Comparison of ENCODE assay signal across 41 mouse cellular contexts in genomic region chr3:94642495-94643162, GRCm38 (mm10). TPM values are rescaled to one million over a fixed set of nuclear protein-coding genes. Genes with fewer than 3 reads are reported as not detected.
"Had no signal": no experiment of that assay in that cellular context is flagged by ENCODE, and none has a peak within 500 bp of the region (broad histone marks: within the 10 kb centered on the region; RNA-seq: fewer than 3 reads in every experiment).

Gene Gm10972 (plus strand): TSS chr3:94643112.

RNA-seq across cellular contexts. Expression of gene Gm10972, which starts in this region (rescaled TPM):
- total RNA-seq: heart, adult 8-10 months; heart, postnatal 10 days; heart, postnatal 14 days; heart, postnatal 25 days; heart, postnatal 36 days; heart, postnatal 4 days; hematopoietic stem cell, adult 5-6 weeks; hindbrain, postnatal 0 days; layer of hippocampus, adult 18-20 months; layer of hippocampus, adult 2 months; layer of hippocampus, adult 8-10 months; layer of hippocampus, postnatal 10 days; layer of hippocampus, postnatal 14 days; layer of hippocampus, postnatal 25 days; layer of hippocampus, postnatal 36 days had no signal
- polyA plus RNA-seq: heart, embryonic 10.5 days; heart, embryonic 11.5 days; heart, embryonic 12.5 days; heart, embryonic 13.5 days; heart, embryonic 14.5 days; heart, embryonic 15.5 days; heart, embryonic 16.5 days; heart, postnatal 0 days; hindbrain, embryonic 10.5 days; hindbrain, embryonic 11.5 days; hindbrain, embryonic 12.5 days; hindbrain, embryonic 13.5 days; hindbrain, embryonic 14.5 days; hindbrain, embryonic 15.5 days; hindbrain, embryonic 16.5 days; hindbrain, postnatal 0 days; inflammation-experienced regulatory T-cells, adult 6 months; intestine, embryonic 14.5 days; intestine, embryonic 15.5 days; intestine, embryonic 16.5 days; intestine, postnatal 0 days; kidney, adult 2 months; kidney, embryonic 14.5 days; kidney, embryonic 15.5 days; kidney, embryonic 16.5 days; kidney, postnatal 0 days; large intestine, adult 2 months had no signal
